Mouse (Mus musculus): Measurements from ENCODE around the gene Slc25a30. TPM values are rescaled to one million over a fixed set of nuclear protein-coding genes. Genes with fewer than 3 reads are reported as not detected.

Slc25a30 gene
- polyA plus RNA-seq, 1 experiment from 2014 or later: 6.1 TPM

DNA sequence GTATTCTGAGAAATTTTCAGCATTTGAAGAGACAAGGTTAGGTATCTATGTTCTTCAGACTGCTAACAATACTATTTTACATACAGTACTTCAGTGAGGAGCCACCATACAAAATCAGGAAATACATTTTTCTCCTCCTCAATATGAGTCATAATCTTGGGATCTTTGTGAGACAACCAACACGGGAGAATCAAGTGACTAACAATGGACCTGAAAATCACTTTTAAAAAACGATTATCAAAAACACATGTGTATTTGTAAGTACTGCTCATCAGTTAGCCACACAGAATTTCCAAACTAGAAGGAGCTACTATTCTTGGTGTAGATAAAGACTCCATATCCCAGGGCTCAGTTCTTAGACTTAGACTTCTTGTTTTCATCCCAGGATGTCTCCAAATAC is 55.5 kb downstream of the Slc25a30 start:
- no peak for ATAC-seq (replicated peaks; ENCODE audit: insufficient number of reproducible peaks, low FRiP score, low TSS enrichment, low read depth)
- H3K27me3 ChIP-seq (ENCODE audit: control insufficient read depth, insufficient read depth, low read length): no peaks in the 10 kb centered on the region
- no peaks in the 10 kb centered on the region for H3K4me1 ChIP-seq (ENCODE audit: control insufficient read depth, insufficient read depth, low read length)
- H3K9me3 ChIP-seq (replicated peaks; ENCODE audit: control insufficient read depth, low read length): no peaks in the 10 kb centered on the region
- H3K27ac ChIP-seq (replicated peaks; ENCODE audit: low read depth, low read length): no peak overlapping the region
- WGBS: 70% methylated on average over 2 of the region's 2 CpGs
- no peak overlapping the region for H3K4me3 ChIP-seq (ENCODE audit: low read depth, low read length)
- peaks cover 2% of the 10 kb centered on the region for H3K36me3 ChIP-seq (replicated peaks; ENCODE audit: control insufficient read depth, insufficient read depth, low read depth, low read length)
- no peak overlapping the region for H3K4me2 ChIP-seq (ENCODE audit: low read depth, low read length)
- no peak for DNase-seq (ENCODE audit: low spot score)
- no peak overlapping the region for H3K9ac ChIP-seq (replicated peaks; ENCODE audit: low read length)

GRCm38 (mm10) chr14:75728111-75728510 is 58.7 kb downstream of the Slc25a30 start:
- DNase-seq (ENCODE audit: low spot score) (no peak), ATAC-seq (replicated peaks; ENCODE audit: insufficient number of reproducible peaks, low FRiP score, low TSS enrichment, low read depth) (no peak)
- Histone ChIP-seq H3K9ac (replicated peaks; ENCODE audit: low read length) (no peak overlapping the region), H3K4me1 (ENCODE audit: control insufficient read depth, insufficient read depth, low read length) (no peaks in the 10 kb centered on the region), H3K4me3 (ENCODE audit: low read depth, low read length) (no peak overlapping the region), H3K27ac (replicated peaks; ENCODE audit: low read depth, low read length) (no peak overlapping the region), H3K4me2 (ENCODE audit: low read depth, low read length) (no peak overlapping the region), H3K9me3 (replicated peaks; ENCODE audit: control insufficient read depth, low read length) (no peaks in the 10 kb centered on the region), H3K27me3 (ENCODE audit: control insufficient read depth, insufficient read depth, low read length) (no peaks in the 10 kb centered on the region), H3K36me3 (replicated peaks; ENCODE audit: control insufficient read depth, insufficient read depth, low read depth, low read length) (peaks cover 5% of the 10 kb centered on the region)
- WGBS: 88% methylated on average over 5 of the region's 5 CpGs

- WGBS: 83% methylated on average over 4 of the region's 4 CpGs
- Histone ChIP-seq H3K27ac (replicated peaks; ENCODE audit: low read depth, low read length) (no peak overlapping the region), H3K9me3 (replicated peaks; ENCODE audit: control insufficient read depth, low read length) (no peaks in the 10 kb centered on the region), H3K4me2 (ENCODE audit: low read depth, low read length) (no peak overlapping the region), H3K36me3 (replicated peaks; ENCODE audit: control insufficient read depth, insufficient read depth, low read depth, low read length) (peaks cover 2% of the 10 kb centered on the region), H3K9ac (replicated peaks; ENCODE audit: low read length) (no peak overlapping the region), H3K4me3 (ENCODE audit: low read depth, low read length) (no peak overlapping the region), H3K27me3 (ENCODE audit: control insufficient read depth, insufficient read depth, low read length) (no peaks in the 10 kb centered on the region), H3K4me1 (ENCODE audit: control insufficient read depth, insufficient read depth, low read length) (no peaks in the 10 kb centered on the region)
- ATAC-seq (replicated peaks; ENCODE audit: insufficient number of reproducible peaks, low FRiP score, low TSS enrichment, low read depth) (0 out of 2 replicates have a peak, but pooled peaks have one; percentile 52), DNase-seq (ENCODE audit: low spot score) (peak; percentile 11)
Measured at GRCm38 (mm10) chr14:75727046-75727445, 59.8 kb downstream of the Slc25a30 start.

DNA sequence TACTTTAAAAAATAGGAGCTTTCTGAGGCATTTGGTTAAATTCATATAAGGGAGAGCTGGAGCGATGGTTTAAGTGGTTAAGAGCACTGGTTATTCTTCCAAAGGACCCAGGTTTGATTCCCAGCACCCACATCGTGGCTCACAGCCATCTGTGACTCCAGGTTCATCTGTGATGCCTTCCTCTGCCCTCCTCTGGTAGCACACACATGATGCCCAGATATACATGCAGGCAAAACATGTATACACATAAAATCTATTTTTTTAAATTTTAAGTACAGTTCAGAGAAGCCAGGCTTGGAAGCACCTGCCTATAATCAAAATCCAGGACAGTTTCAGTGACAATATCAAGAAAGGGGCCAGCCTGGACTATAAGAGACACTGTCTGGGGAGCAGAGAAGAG is 64.0 kb downstream of the Slc25a30 start:
- no peak overlapping the region for H3K4me3 ChIP-seq (ENCODE audit: low read depth, low read length)
- H3K4me2 ChIP-seq (ENCODE audit: low read depth, low read length): no peak overlapping the region
- H3K27ac ChIP-seq (replicated peaks; ENCODE audit: low read depth, low read length): no peak overlapping the region
- no peak overlapping the region for H3K9ac ChIP-seq (replicated peaks; ENCODE audit: low read length)
- no peak for ATAC-seq (replicated peaks; ENCODE audit: insufficient number of reproducible peaks, low FRiP score, low TSS enrichment, low read depth)
- H3K36me3 ChIP-seq (replicated peaks; ENCODE audit: control insufficient read depth, insufficient read depth, low read depth, low read length): peaks cover 6% of the 10 kb centered on the region
- 95% methylated on average over 2 of the region's 2 CpGs for WGBS
- H3K27me3 ChIP-seq (ENCODE audit: control insufficient read depth, insufficient read depth, low read length): no peaks in the 10 kb centered on the region
- no peak for DNase-seq (ENCODE audit: low spot score)
- H3K9me3 ChIP-seq (replicated peaks; ENCODE audit: control insufficient read depth, low read length): no peaks in the 10 kb centered on the region
- no peaks in the 10 kb centered on the region for H3K4me1 ChIP-seq (ENCODE audit: control insufficient read depth, insufficient read depth, low read length)

- H3K4me3 ChIP-seq (ENCODE audit: low read depth, low read length): no peak overlapping the region
- 58% methylated on average over 12 of the region's 12 CpGs for WGBS
- no peaks in the 10 kb centered on the region for H3K9me3 ChIP-seq (replicated peaks; ENCODE audit: control insufficient read depth, low read length)
- no peaks in the 10 kb centered on the region for H3K27me3 ChIP-seq (ENCODE audit: control insufficient read depth, insufficient read depth, low read length)
- no peak for ATAC-seq (replicated peaks; ENCODE audit: insufficient number of reproducible peaks, low FRiP score, low TSS enrichment, low read depth)
- H3K36me3 ChIP-seq (replicated peaks; ENCODE audit: control insufficient read depth, insufficient read depth, low read depth, low read length): peaks cover 6% of the 10 kb centered on the region
- DNase-seq (ENCODE audit: low spot score): peak; percentile 86
- H3K9ac ChIP-seq (replicated peaks; ENCODE audit: low read length): no peak overlapping the region
- no peak overlapping the region for H3K4me2 ChIP-seq (ENCODE audit: low read depth, low read length)
- no peaks in the 10 kb centered on the region for H3K4me1 ChIP-seq (ENCODE audit: control insufficient read depth, insufficient read depth, low read length)
- no peak overlapping the region for H3K27ac ChIP-seq (replicated peaks; ENCODE audit: low read depth, low read length)
Measured at GRCm38 (mm10) chr14:75721977-75722563, 64.8 kb downstream of the Slc25a30 start.

DNA sequence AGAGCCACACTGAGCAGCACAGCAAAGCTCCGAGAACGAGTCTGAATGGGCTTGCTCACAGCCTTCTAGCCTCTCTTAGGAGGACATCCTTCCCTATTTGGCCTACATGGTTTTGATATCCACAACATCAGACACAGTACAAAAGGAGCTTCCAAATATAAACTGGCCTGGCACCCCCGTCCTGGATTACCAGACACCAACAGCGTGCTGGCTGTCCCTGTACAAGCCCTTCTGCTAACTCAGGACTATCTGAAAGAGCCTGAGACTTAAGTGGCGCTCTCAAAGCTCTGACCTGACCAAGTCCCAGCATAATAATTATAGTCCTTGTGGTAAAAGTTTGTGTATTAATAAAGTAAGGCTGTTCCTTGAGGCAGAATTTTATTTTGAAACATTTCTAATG is 66.7 kb downstream of the Slc25a30 start:
- DNase-seq (ENCODE audit: low spot score) (no peak), ATAC-seq (replicated peaks; ENCODE audit: insufficient number of reproducible peaks, low FRiP score, low TSS enrichment, low read depth) (no peak)
- no peak overlapping the region for H3K4me3 ChIP-seq (ENCODE audit: low read depth, low read length)
- WGBS: 91% methylated on average over 5 of the region's 5 CpGs
- H3K36me3 ChIP-seq (replicated peaks; ENCODE audit: control insufficient read depth, insufficient read depth, low read depth, low read length): peaks cover 6% of the 10 kb centered on the region
- H3K4me2 ChIP-seq (ENCODE audit: low read depth, low read length): no peak overlapping the region
- H3K9me3 ChIP-seq (replicated peaks; ENCODE audit: control insufficient read depth, low read length): no peaks in the 10 kb centered on the region
- no peak overlapping the region for H3K27ac ChIP-seq (replicated peaks; ENCODE audit: low read depth, low read length)
- H3K27me3 ChIP-seq (ENCODE audit: control insufficient read depth, insufficient read depth, low read length): no peaks in the 10 kb centered on the region
- no peak overlapping the region for H3K9ac ChIP-seq (replicated peaks; ENCODE audit: low read length)
- H3K4me1 ChIP-seq (ENCODE audit: control insufficient read depth, insufficient read depth, low read length): no peaks in the 10 kb centered on the region

GRCm38 (mm10) chr14:75716410-75716809 is 70.4 kb downstream of the Slc25a30 start:
- H3K4me3 ChIP-seq (ENCODE audit: low read depth, low read length): no peak overlapping the region
- no peaks in the 10 kb centered on the region for H3K9me3 ChIP-seq (replicated peaks; ENCODE audit: control insufficient read depth, low read length)
- H3K27ac ChIP-seq (replicated peaks; ENCODE audit: low read depth, low read length): no peak overlapping the region
- no peaks in the 10 kb centered on the region for H3K27me3 ChIP-seq (ENCODE audit: control insufficient read depth, insufficient read depth, low read length)
- H3K4me2 ChIP-seq (ENCODE audit: low read depth, low read length): no peak overlapping the region
- peaks cover under 1% of the 10 kb centered on the region for H3K36me3 ChIP-seq (replicated peaks; ENCODE audit: control insufficient read depth, insufficient read depth, low read depth, low read length)
- no peak for DNase-seq (ENCODE audit: low spot score)
- H3K4me1 ChIP-seq (ENCODE audit: control insufficient read depth, insufficient read depth, low read length): no peaks in the 10 kb centered on the region
- 91% methylated on average over 4 of the region's 4 CpGs for WGBS
- no peak overlapping the region for H3K9ac ChIP-seq (replicated peaks; ENCODE audit: low read length)
- ATAC-seq (replicated peaks; ENCODE audit: insufficient number of reproducible peaks, low FRiP score, low TSS enrichment, low read depth): no peak

DNA sequence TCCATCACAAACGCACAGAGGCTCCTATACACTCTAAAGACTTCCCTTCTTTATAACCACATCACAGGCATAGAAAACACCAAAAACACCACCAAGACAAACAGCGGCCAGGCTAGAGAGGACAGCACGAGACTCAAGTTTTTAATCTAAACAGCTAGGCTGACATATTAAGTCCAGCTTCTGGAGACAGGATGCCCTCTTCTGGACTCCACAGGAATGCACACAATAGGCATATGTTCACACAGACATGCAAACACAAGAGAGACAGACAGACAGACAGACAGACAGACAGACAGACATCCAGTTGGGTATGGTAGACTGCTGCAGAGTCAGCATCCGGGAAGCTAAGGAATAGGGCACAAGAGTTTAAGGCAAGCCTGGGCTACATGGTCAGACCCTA is 73.2 kb downstream of the Slc25a30 start:
- DNase-seq (ENCODE audit: low spot score) (no peak), ATAC-seq (replicated peaks; ENCODE audit: insufficient number of reproducible peaks, low FRiP score, low TSS enrichment, low read depth) (no peak)
- Histone ChIP-seq H3K4me3 (ENCODE audit: low read depth, low read length) (no peak overlapping the region), H3K4me2 (ENCODE audit: low read depth, low read length) (no peak overlapping the region), H3K27ac (replicated peaks; ENCODE audit: low read depth, low read length) (no peak overlapping the region), H3K4me1 (ENCODE audit: control insufficient read depth, insufficient read depth, low read length) (no peaks in the 10 kb centered on the region), H3K27me3 (ENCODE audit: control insufficient read depth, insufficient read depth, low read length) (no peaks in the 10 kb centered on the region), H3K9me3 (replicated peaks; ENCODE audit: control insufficient read depth, low read length) (no peaks in the 10 kb centered on the region), H3K36me3 (replicated peaks; ENCODE audit: control insufficient read depth, insufficient read depth, low read depth, low read length) (no peaks in the 10 kb centered on the region; the same call in none of the 2 replicates), H3K9ac (replicated peaks; ENCODE audit: low read length) (no peak overlapping the region)
- WGBS: 86% methylated on average over 4 of the region's 4 CpGs

Measured in embryonic facial prominence, embryonic 11.5 days (tissue).